ENCODE assay signal across 9 mouse cellular contexts in genomic region chr9:98965084-98965483, GRCm38 (mm10). TPM values are rescaled to one million over a fixed set of nuclear protein-coding genes. Genes with fewer than 3 reads are reported as not detected.
DNase-seq lines count a peak whose midpoint lies in the region; ATAC-seq lines count a peak whose summit lies in the region.
"Had no signal": no experiment of that assay in that cellular context is flagged by ENCODE, and none has a peak within 500 bp of the region (broad histone marks: within the 10 kb centered on the region; RNA-seq: fewer than 3 reads in every experiment).

No protein-coding gene starts in this region.

- no peak for DNase-seq in heart, adult 11 months
- DNase-seq in urinary bladder, postnatal 14 days (ENCODE audit: low spot score) = peak; percentile 32
- no peak for DNase-seq in urinary bladder, adult 18-20 months (ENCODE audit: low spot score in 2 of 2)
- DNase-seq in lung, postnatal 36 days = peak; percentile 26
- DNase-seq in urinary bladder, postnatal 36 days (ENCODE audit: low spot score in 2 of 2) = no peak
- no peak for DNase-seq in gastrocnemius, postnatal 36 days

- no peaks in the 10 kb centered on the region for H3K36me3 ChIP-seq in heart, embryonic 13.5 days
- no peaks in the 10 kb centered on the region for H3K36me3 ChIP-seq in heart, embryonic 16.5 days (ENCODE audit: control insufficient read depth, insufficient read depth)

- H3K4me3 ChIP-seq in heart, embryonic 13.5 days = peak overlapping the region; percentile 23
- no peak overlapping the region for H3K4me3 ChIP-seq in heart, embryonic 16.5 days (ENCODE audit: low read length)

- H3K27me3 ChIP-seq in heart, embryonic 13.5 days (replicated peaks) = peaks cover 96% of the 10 kb centered on the region
- peaks cover 78% of the 10 kb centered on the region for H3K27me3 ChIP-seq in heart, embryonic 16.5 days (ENCODE audit: control insufficient read depth, insufficient read depth, low read length)

- 2% methylated on average over 18 of the region's 18 CpGs for WGBS in heart, embryonic 13.5 days
- 3% methylated on average over 18 of the region's 18 CpGs for WGBS in heart, embryonic 16.5 days

- no peak for ATAC-seq in heart, embryonic 13.5 days (ENCODE audit: extremely low read depth, insufficient number of reproducible peaks, low FRiP score, low TSS enrichment)
- 0 out of 2 replicates have a peak, but pooled peaks have one; percentile 58 for ATAC-seq in heart, embryonic 16.5 days (replicated peaks; ENCODE audit: extremely low read depth, insufficient read depth, low FRiP score)

- H3K27ac ChIP-seq in heart, embryonic 13.5 days (replicated peaks) = no peak overlapping the region
- H3K27ac ChIP-seq in heart, embryonic 16.5 days (ENCODE audit: low read length) = no peak overlapping the region

- no peak overlapping the region for H3K9ac ChIP-seq in heart, embryonic 13.5 days
- no peak overlapping the region for H3K9ac ChIP-seq in heart, embryonic 16.5 days (ENCODE audit: low read length)

- intact Hi-C loops in gastrocnemius, postnatal 36 days (cut with DNase I) = loop anchor here (10.0 kb wide), 1 partner anchor 350 kb away; no protein-coding TSS in a partner anchor

- H3K4me2 ChIP-seq in heart, embryonic 13.5 days = peak overlapping the region; percentile 52
- peak overlapping the region; percentile 45 for H3K4me2 ChIP-seq in heart, embryonic 16.5 days (ENCODE audit: low read depth, low read length)

- no peaks in the 10 kb centered on the region for H3K9me3 ChIP-seq in heart, embryonic 13.5 days
- H3K9me3 ChIP-seq in heart, embryonic 16.5 days (replicated peaks; ENCODE audit: control insufficient read depth, low read length) = no peaks in the 10 kb centered on the region

- H3K4me1 ChIP-seq in heart, embryonic 13.5 days = peaks cover 9% of the 10 kb centered on the region; the same call in 1 of the 2 replicates
- H3K4me1 ChIP-seq in heart, embryonic 16.5 days (ENCODE audit: control insufficient read depth, insufficient read depth, low read length) = 0 out of 2 replicates have a peak, but pooled peaks cover 2% of the 10 kb centered on the region

RNA-seq across cellular contexts. Expression of gene Foxl2, which starts 10.0 kb away (rescaled TPM):
- polyA plus RNA-seq in heart, embryonic 13.5 days (2015; fragmentation: Nextera tagmentation; extraction: Ambion mirVana) = not detected in 2 replicates
- 0.05 TPM in 1 of 2 replicates, not detected in the other for polyA plus RNA-seq in heart, embryonic 16.5 days (2015; fragmentation: Nextera tagmentation; extraction: Ambion mirVana)
- total RNA-seq in gastrocnemius, postnatal 36 days (2021) = not detected
- polyA plus RNA-seq: spleen, adult 2 months had no signal

RNA-seq across cellular contexts. Expression of gene Faim, which starts 21.1 kb away (rescaled TPM):
- polyA plus RNA-seq in heart, embryonic 13.5 days (2015; fragmentation: Nextera tagmentation; extraction: Ambion mirVana) = 26.6 and 33.5 TPM in 2 replicates
- 25.4 and 32.5 TPM in 2 replicates for polyA plus RNA-seq in heart, embryonic 16.5 days (2015; fragmentation: Nextera tagmentation; extraction: Ambion mirVana)
- total RNA-seq in gastrocnemius, postnatal 36 days (2021) = 1 to 10 TPM; 1.4 to 1.8 TPM

Comparison
In these comparisons a context has a peak if more than half of its experiments do, and no peak if none do; other contexts are left out.
1. DNase-seq: peak in urinary bladder, postnatal 14 days (single experiment) and lung, postnatal 36 days (single experiment); none in heart, adult 11 months (single experiment), urinary bladder, adult 18-20 months (0 of 2), urinary bladder, postnatal 36 days (0 of 2) and gastrocnemius, postnatal 36 days (0 of 2).